Mouse (Mus musculus): ENCODE measurements at regions not wholly inside any gene's neighbourhood (a gene's known extent, or its start where the extent isn't known, plus 50 kb on each side); places are given as distances from the start of the nearest gene placed in this dataset.

GRCm38 (mm10) chr9:61803555-61803954, 110.8 kb downstream of the Rplp1 start:
- TF ChIP-seq EP300 (optimal IDR thresholded peaks at IDR 0.05): no peak
- no peak for TF ChIP-seq CTCF (IDR thresholded peaks at IDR 0.05; ENCODE audit: low read depth)

Data from stomach, postnatal 0 days (tissue).